Mouse (Mus musculus): ENCODE data around the gene Tppp.
"Not testable (repeated sequence)": the region's sequence is repeated elsewhere in the genome, so short reads cannot be mapped to it uniquely, and the experiment has no call there.

Tppp gene

DNA sequence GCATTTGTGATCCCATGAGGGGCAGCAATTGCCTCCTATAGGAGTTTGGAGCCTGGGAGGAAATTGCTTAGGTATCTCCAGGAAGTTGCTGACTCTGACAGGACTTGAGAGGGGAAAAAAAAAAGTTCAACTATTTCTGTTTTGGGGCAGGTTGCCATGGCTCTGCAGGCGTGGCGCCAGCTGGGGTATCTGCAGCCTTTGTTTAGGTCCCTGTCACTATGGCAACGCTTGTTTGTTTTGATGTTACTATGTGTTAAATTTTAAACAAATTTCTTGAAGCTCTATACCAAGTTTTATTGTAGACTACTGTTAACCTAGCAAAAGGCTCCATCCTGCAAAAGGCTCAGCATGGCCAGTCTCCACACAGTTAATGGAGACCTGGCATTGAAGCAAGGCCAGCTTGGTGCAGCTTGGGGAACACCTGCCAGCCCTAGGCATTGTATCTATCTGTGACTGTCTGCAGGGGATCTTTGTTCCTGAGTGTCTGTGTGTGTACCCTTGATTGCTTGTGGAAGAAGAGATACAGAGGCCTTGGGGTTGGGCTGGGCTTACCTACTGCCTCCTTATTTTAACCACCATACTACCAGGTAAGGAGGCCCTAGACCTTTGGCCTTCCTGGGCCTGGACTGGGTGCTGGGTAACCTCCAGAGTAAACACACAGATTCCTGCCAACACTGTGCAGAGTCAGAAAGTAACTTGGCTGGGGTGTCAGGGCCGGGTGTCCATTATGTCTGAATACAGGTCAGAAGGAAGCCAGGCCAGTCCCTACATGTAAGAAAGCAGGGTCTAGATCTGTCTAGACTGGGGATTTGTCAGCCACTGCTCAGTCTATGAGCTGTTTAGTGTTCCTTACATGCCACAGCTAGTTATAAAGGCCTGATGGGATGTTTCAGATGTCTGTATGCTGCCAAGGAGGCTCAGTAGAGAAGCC is 16.2 kb downstream of the Tppp start:
- peak; percentile 39 for DNase-seq

- DNase-seq: peak; percentile 57
Observed at GRCm38 (mm10) chr13:74026215-74026614, 17.0 kb downstream of the Tppp start.

DNA sequence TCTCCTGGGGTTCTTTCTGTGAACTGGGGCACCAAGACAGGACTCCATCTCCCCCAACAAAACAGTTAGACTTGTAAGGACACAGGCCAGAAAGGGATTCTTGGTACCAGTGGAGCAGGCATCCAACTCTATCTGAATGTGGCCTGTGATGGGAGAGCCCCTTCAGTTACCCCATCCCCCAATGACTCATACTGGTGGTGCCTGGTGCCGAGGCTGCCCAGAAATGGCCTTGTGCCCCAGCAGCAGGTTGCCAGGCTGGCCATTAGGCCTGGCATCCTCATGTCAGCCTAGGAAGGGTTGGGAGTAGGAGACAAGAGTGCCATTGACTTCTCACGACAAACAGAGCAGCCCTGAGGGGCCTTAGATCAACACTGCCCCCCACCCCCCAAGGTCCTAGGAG is 18.9 kb downstream of the Tppp start:
- DNase-seq: no peak

DNA sequence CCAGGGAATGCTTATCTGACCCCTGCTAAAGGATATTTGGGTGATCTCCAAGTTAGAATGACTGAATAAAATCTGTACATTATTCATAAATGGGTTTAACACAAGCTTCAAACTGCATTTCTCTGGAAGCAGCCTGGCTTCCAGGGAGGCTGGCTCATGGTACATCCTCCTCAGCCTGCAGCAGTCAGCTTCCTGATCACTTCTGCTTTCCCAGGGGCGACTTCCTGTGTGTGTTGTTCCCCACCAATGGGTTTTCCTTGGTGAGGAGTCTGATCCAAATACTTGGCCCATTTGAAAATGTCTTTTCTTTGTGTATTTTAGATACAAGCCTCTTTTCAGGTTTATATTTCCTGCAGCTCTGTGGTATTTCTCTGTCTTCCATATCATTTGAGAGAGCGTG is 19.8 kb downstream of the Tppp start:
- no peak for DNase-seq

GRCm38 (mm10) chr13:74030691-74031090 is 21.5 kb downstream of the Tppp start:
- no peak for DNase-seq

DNA sequence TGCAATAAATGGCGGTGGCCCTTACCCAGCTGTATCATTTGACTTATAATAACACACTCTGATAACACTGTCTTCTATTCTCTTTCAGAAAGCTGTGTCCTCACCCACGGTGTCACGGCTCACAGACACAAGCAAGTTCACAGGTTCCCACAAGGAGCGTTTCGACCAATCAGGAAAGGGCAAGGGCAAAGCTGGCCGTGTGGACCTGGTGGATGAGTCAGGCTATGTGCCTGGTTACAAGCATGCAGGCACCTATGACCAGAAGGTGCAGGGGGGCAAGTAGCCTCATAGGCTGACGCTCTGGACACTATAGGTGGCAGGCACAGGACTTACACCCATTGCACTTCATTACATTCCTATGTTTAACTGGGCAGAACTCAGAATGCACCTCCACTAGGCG is 21.9 kb downstream of the Tppp start:
- DNase-seq: no peak

DNA sequence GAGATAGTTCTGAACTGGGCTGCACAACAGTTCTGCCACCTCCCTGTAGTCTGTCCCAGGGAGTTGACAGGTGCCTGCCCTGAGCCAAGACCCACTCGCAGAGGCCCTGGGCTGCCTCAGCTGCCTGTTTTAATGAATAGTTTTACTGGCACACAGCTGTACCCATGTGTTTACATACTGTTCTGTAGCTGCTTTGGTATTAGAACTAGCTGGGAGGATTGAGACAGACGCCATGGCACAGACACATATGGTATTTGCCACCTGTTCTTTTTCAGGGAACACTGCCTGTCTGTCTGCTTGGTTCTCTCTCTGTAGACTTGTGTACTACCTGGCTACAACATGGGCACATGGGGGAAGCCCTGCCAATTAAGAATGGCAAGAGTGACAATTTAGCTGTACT is 25.5 kb downstream of the Tppp start:
- no peak for DNase-seq

- no peak for DNase-seq
Observed at GRCm38 (mm10) chr13:74035776-74036175, 26.6 kb downstream of the Tppp start.

- DNase-seq: no peak
Observed at GRCm38 (mm10) chr13:74039926-74040325, 30.7 kb downstream of the Tppp start.

GRCm38 (mm10) chr13:74056194-74056593 is 47.0 kb downstream of the Tppp start:
- DNase-seq: no peak

DNA sequence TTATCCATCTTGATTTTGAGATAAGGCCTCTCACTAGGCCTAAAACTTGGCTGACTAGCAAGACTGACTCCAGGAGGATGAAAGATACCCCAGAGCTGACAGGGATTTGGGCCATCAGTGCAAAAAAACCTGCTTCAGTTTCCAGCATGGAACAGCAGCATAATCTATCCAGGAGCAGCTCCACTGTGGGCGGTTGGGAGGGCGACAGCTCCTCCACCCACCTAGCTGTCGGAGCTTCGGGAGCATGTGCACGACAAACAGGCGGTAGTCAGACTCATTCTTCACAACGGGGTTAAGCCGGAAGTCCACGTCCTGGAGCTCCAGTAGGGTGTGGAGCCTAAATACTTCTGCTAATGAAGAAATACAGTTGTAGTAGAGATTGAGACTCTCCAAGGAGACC is 48.9 kb downstream of the Tppp start:
- DNase-seq: no peak

GRCm38 (mm10) chr13:74061613-74062377 is 52.6 kb downstream of the Tppp start, which contains the start of gene Cep72:
Cep72 (minus strand) TSS chr13:74062299.
- peak; percentile 96 for DNase-seq

DNA sequence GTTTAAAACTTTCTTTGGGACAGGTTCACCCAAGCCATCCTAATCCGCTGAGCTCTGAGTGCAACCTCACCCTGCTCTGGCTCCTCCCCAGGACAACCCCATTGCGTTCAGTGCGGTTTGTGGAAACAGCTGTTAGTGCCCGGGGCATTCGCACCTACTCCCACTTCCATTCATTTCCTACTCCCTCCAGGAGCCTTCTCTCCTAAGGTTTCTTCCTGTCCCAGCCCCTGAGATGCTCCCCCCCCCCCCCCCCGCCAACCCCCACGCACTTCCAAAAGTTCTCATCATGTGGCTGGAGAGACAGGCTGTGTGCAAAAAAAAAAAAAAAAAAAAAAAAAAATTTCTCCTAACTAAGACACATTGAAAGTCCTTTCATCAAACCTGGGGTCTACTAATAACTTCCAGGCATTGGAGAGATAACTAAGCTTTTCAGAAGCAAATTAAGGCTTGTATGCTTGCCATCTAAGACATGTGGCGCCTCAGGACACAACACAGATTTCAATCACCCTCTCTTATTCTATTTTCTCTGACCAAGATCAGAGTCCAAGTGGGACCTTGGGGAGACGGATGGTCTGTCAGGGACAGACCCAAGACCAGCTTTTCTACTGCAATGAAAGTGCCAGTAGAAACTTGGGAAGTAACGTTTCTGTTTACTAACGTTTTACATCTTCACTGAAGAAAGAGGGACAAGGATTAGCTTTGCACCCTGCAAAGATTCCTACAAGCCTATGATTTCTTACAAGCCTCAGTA is 53.3 kb downstream of the Tppp start:
- DNase-seq: no peak

DNA sequence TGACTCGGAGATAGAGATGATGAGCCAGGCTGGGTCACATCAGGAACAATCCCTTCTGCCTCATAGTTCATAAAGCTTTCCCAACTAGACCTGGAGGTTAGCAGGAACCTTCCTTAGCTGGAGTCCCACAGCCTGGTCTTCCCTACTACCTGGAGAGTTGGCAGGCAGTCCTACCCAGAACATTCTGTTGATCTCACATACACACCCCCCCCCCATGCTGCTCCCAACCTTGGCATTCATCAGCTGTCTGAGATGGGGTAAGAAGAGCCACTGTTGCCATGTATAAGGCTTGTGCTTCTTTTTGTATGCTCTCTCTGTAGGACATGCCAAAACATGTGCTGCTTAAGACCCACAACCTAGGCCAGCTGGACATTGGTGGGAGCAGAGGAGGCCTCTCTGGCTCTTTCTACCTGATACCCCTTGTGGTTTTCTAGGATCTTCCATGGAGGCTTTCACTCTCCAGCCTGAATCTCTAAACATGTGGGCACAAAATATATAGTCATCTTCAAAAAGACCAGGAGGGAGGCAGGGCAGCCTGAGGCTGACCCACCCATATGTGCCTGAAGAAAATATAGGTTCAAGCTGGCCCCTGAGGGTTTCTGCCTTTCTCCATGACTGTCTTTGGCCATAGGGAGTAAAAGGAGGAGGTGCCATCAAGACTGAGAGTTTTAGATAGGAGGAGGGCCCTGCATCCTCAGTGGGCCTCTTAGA is 54.3 kb downstream of the Tppp start:
- no peak for DNase-seq

GRCm38 (mm10) chr13:74066576-74066975 is 57.4 kb downstream of the Tppp start:
- no peak for DNase-seq

DNA sequence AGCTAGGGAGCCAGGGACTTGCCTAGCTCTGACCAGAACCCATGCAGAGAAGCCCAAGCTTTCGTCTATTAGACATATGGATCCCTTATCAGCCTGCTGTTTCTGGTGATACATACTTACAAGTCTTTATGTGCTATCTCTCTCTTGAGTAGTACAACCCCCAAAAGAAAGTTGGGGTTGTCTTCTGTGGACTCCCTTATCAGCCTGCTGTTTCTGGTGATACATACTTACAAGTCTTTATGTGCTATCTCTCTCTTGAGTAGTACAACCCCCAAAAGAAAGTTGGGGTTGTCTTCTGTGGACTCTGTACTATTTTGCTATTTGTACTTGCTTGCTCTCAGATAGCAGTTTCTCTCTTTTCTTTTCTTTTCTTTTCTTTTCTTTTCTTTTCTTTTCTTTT is 62.0 kb downstream of the Tppp start:
- not testable (repeated sequence) for DNase-seq

DNA sequence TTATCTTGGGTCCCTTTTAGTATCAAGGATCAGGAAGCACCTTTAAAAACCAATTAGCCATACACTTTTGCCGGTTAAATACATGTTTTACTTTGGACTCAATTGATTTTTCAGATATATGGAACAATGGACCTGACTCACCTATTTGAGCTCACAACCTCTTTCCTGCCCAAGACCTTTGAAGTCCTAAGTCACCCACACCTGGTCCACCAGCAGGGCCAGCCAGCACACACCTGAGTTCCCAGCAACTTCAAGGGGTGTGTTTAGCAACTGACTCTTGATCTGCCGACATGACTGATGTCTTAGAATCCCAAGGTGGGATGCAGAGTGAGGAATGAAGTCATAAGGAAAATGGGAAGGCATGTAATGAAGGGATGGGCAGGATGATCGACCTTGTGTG is 62.5 kb downstream of the Tppp start:
- DNase-seq: no peak

DNA sequence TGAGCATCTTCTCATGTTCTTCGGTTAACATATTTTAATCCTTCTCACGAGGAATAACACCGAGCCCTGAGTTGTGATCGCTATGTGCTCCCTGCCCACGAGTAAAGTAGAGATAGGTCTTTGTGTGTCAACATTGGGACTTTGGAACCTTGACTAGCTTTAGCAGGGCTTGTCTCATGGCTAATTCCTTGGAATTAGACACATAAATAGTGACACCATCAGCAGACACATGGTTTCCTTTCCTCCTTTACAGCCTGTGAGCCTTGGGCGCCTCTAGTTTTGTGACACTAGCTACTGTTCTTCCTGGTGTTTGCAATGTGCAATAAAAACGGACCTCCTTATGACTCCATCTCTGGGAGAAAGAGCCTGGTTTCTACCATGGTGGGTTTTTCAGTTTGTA is 64.2 kb downstream of the Tppp start:
- DNase-seq: no peak
